Mouse (Mus musculus) myocyte (in vitro differentiated cells): ENCODE results near the gene Serac1. TPM values are rescaled to one million over a fixed set of nuclear protein-coding genes. Genes with fewer than 3 reads are reported as not detected.

Experiments
- H3K27me3 ChIP-seq: one replicate; pipeline ENCODE4 v1.6.1; 2011; ENCODE audit not compliant: control insufficient read depth, insufficient read depth, insufficient read length
- H3K36me3 ChIP-seq: one replicate; pipeline ENCODE4 v1.6.1; 2011; ENCODE audit not compliant: control insufficient read depth, insufficient read depth
- H3K4me2 ChIP-seq: one replicate; pipeline ENCODE4 v1.6.1; 2011; ENCODE audit warnings: low read depth, control low read depth
- H3K4me3 ChIP-seq: one replicate; pipeline ENCODE4 v1.5.1; 2011; ENCODE audit warnings: mild to moderate bottlenecking, control low read depth, moderate library complexity
- H3K79me2 ChIP-seq: one replicate; pipeline ENCODE4 v1.6.1; 2011; ENCODE audit not compliant: control insufficient read depth, insufficient read depth
- H3ac ChIP-seq: one replicate; pipeline ENCODE4 v1.6.1; 2011; ENCODE audit not compliant: control insufficient read depth, insufficient read length
- CEBPB ChIP-seq: IDR thresholded peaks from 2 replicates; pipeline ENCODE4 v1.6.1; 2011; ENCODE audit warnings: mild to moderate bottlenecking, moderate library complexity; ENCODE audit not compliant: poor library complexity, insufficient read depth, severe bottlenecking
- E2F4 ChIP-seq: IDR thresholded peaks from one replicate; pipeline ENCODE4 v1.6.1; 2011; ENCODE audit warnings: mild to moderate bottlenecking, control low read depth, moderate library complexity; ENCODE audit not compliant: insufficient read depth
- MAX ChIP-seq: IDR thresholded peaks from one replicate; pipeline ENCODE4 v1.6.1; 2011; ENCODE audit warnings: low read depth, mild to moderate bottlenecking, control low read depth
- MYOD1 ChIP-seq, 3 experiments: IDR thresholded peaks; one replicate each; pipeline ENCODE4 v1.6.1; 2011; ENCODE audit warnings: control low read depth in 2 of 3, low read depth in 2 of 3, mild to moderate bottlenecking in 2 of 3, moderate library complexity in 1 of 3; ENCODE audit not compliant: insufficient read length in 2 of 3, control insufficient read depth in 1 of 3
- MYOG ChIP-seq, 3 experiments: IDR thresholded peaks; one replicate each; pipeline ENCODE4 v1.6.1; 2011; ENCODE audit warnings: control low read depth in 2 of 3, low read depth in 2 of 3, mild to moderate bottlenecking in 2 of 3; ENCODE audit not compliant: insufficient read length in 2 of 3, control insufficient read depth in 1 of 3, insufficient read depth in 1 of 3
- POLR2A ChIP-seq: IDR thresholded peaks from one replicate; pipeline ENCODE4 v1.6.1; 2011; ENCODE audit warnings: low read depth, mild to moderate bottlenecking, control low read depth, moderate library complexity; ENCODE audit not compliant: insufficient read length
- POLR2AphosphoS2 ChIP-seq: IDR thresholded peaks from one replicate; pipeline ENCODE4 v1.6.1; 2011; ENCODE audit warnings: low read depth, control low read depth; ENCODE audit not compliant: insufficient read length
- REST ChIP-seq: IDR thresholded peaks from one replicate; pipeline ENCODE4 v1.6.1; 2011; ENCODE audit warnings: mild to moderate bottlenecking, control low read depth, moderate library complexity; ENCODE audit not compliant: insufficient read depth, insufficient read length
- SRF ChIP-seq: IDR thresholded peaks from one replicate; pipeline ENCODE4 v1.6.1; 2011; ENCODE audit warnings: low read depth; ENCODE audit not compliant: control insufficient read depth, insufficient read length
- TCF12 ChIP-seq: IDR thresholded peaks from one replicate; pipeline ENCODE4 v1.6.1; 2011; ENCODE audit warnings: mild to moderate bottlenecking, control low read depth; ENCODE audit not compliant: poor library complexity, insufficient read depth, severe bottlenecking
- TCF3 ChIP-seq: IDR thresholded peaks from one replicate; pipeline ENCODE4 v1.6.1; 2011; ENCODE audit warnings: low read depth, control low read depth; ENCODE audit not compliant: insufficient read length
- USF1 ChIP-seq: IDR thresholded peaks from one replicate; pipeline ENCODE4 v1.6.1; 2011; ENCODE audit warnings: low read depth, mild to moderate bottlenecking, control low read depth, moderate library complexity
- polyA plus RNA-seq: library from polyadenylated mRNA; unstranded; fragments of >200 nt; fragmentation: generic; extraction: Trizol; gene quantifications from one replicate; pipeline ENCODE4 v1.2.1, GENCODE M21; 2012; ENCODE audit warnings: missing spikeins

Gene Serac1
- polyA plus RNA-seq, 1 experiment: 3.5 TPM

DNA sequence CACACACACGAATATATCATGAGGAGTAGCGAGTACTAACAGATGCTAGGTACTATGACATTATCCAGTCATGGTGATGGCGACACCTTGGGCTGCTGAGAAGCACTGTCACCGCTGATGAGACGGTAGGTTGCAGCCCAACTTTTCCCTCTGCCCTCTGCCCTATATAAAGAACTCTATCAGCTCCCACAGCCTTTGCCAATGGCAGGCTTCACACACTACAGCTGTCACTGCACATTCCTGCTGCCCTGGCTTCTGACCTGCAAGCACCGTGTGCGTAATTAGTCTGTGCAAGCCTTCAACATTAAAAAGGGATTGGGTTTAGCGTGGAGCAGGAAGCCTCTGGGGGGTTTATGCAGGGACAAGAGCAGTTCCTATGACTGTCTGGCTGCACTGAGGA, 16.7 kb downstream of the Serac1 start:
- Histone ChIP-seq H3ac (no peak overlapping the region), H3K27me3 (no peaks in the 10 kb centered on the region), H3K4me3 (no peak overlapping the region), H3K4me2 (no peak overlapping the region), H3K36me3 (peaks cover 21% of the 10 kb centered on the region), H3K79me2 (no peaks in the 10 kb centered on the region)
- TF ChIP-seq MYOG (IDR thresholded peaks at IDR 0.05; ENCODE audit: control insufficient read depth in 1 of 3, insufficient read depth in 1 of 3, insufficient read length in 2 of 3, low read depth in 2 of 3): peak in 2 of 3 experiments; percentile 82 to 89
- peak in 2 of 3 experiments; percentile 83 to 86 for TF ChIP-seq MYOD1 (IDR thresholded peaks at IDR 0.05; ENCODE audit: control insufficient read depth in 1 of 3, insufficient read length in 2 of 3, low read depth in 2 of 3)
- no peak for TF ChIP-seq E2F4

- H3K79me2 ChIP-seq: no peaks in the 10 kb centered on the region
- peaks cover 17% of the 10 kb centered on the region for H3K36me3 ChIP-seq
- H3ac ChIP-seq: no peak overlapping the region
- no peaks in the 10 kb centered on the region for H3K27me3 ChIP-seq
- TF ChIP-seq MYOG (IDR thresholded peaks at IDR 0.05; ENCODE audit: control insufficient read depth in 1 of 3, insufficient read depth in 1 of 3, insufficient read length in 2 of 3, low read depth in 2 of 3): no peak
- TF ChIP-seq REST: no peak
- no peak for TF ChIP-seq MAX
- TF ChIP-seq POLR2A: no peak
- TF ChIP-seq TCF12: no peak
- TF ChIP-seq TCF3: no peak
- TF ChIP-seq E2F4: no peak
- TF ChIP-seq USF1: no peak
- TF ChIP-seq SRF: no peak
- TF ChIP-seq MYOD1 (IDR thresholded peaks at IDR 0.05; ENCODE audit: control insufficient read depth in 1 of 3, insufficient read length in 2 of 3, low read depth in 2 of 3): no peak
- TF ChIP-seq CEBPB: no peak
- TF ChIP-seq POLR2AphosphoS2: no peak
- no peak overlapping the region for H3K4me3 ChIP-seq
- H3K4me2 ChIP-seq: peak overlapping the region; percentile 45
Measured at GRCm38 (mm10) chr17:6054934-6055355, 24.6 kb downstream of the Serac1 start.

DNA sequence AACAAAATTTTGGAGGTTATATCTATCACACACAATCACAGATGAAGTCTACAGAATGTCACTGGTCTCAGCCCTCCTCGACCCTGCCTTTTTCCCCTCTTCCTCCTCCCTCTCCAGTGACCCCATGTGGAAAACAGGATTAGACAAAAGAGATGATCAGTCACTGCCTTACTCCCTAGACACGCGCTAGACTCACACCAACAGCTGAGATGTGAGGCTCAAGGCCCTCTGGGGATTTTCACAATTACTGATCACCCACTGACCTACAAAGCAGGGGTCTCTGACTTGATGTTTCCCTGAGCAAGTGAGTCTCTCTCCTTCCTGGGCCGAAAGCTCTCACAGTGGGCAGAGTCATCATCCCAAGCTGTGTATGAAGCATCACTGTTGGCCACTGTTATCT, 26.7 kb downstream of the Serac1 start:
- Histone ChIP-seq H3K4me3 (no peak overlapping the region), H3K79me2 (no peaks in the 10 kb centered on the region), H3K4me2 (no peak overlapping the region), H3K36me3 (peaks cover 10% of the 10 kb centered on the region), H3K27me3 (no peaks in the 10 kb centered on the region), H3ac (no peak overlapping the region)
- TF ChIP-seq POLR2AphosphoS2: no peak
- TF ChIP-seq MAX: no peak
- TF ChIP-seq CEBPB: no peak
- no peak for TF ChIP-seq TCF12
- no peak for TF ChIP-seq SRF
- no peak for TF ChIP-seq USF1
- TF ChIP-seq REST: no peak
- no peak for TF ChIP-seq MYOG (IDR thresholded peaks at IDR 0.05; ENCODE audit: control insufficient read depth in 1 of 3, insufficient read depth in 1 of 3, insufficient read length in 2 of 3, low read depth in 2 of 3)
- no peak for TF ChIP-seq TCF3
- no peak for TF ChIP-seq E2F4
- TF ChIP-seq MYOD1 (IDR thresholded peaks at IDR 0.05; ENCODE audit: control insufficient read depth in 1 of 3, insufficient read length in 2 of 3, low read depth in 2 of 3): no peak

DNA sequence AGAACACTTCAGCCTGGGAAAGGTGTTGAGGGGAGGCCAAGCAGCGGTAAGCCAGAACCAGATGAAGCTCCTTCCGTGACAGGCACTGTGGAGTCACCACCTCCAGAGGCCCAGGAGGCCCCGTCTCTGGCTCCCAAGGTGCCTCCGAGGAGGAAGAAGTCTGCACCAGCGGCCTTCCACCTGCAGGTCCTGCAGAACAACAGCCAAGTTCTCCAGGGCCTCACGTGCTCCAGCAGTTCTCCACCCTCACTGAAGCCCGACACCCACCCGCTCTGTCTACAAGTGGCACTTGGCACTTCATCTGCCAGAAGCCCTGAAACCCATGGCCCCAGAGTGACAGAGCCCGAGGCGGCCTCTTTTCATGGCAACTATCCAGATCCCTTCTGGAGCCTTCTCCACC, 42.0 kb downstream of the Serac1 start:
- H3ac ChIP-seq: no peak overlapping the region
- H3K4me3 ChIP-seq: no peak overlapping the region
- no peaks in the 10 kb centered on the region for H3K27me3 ChIP-seq
- TF ChIP-seq CEBPB (no peak), REST (no peak), TCF3 (no peak), MAX (no peak), POLR2A (no peak), MYOG (IDR thresholded peaks at IDR 0.05; ENCODE audit: control insufficient read depth in 1 of 3, insufficient read depth in 1 of 3, insufficient read length in 2 of 3, low read depth in 2 of 3) (no peak), E2F4 (no peak), MYOD1 (IDR thresholded peaks at IDR 0.05; ENCODE audit: control insufficient read depth in 1 of 3, insufficient read length in 2 of 3, low read depth in 2 of 3) (no peak), SRF (no peak), TCF12 (no peak), USF1 (no peak)
- no peak overlapping the region for H3K4me2 ChIP-seq
- no peaks in the 10 kb centered on the region for H3K79me2 ChIP-seq
- H3K36me3 ChIP-seq: peaks cover 76% of the 10 kb centered on the region

GRCm38 (mm10) chr17:6036872-6037271, 42.7 kb downstream of the Serac1 start:
- no peaks in the 10 kb centered on the region for H3K79me2 ChIP-seq
- H3K4me3 ChIP-seq: no peak overlapping the region
- H3K4me2 ChIP-seq: no peak overlapping the region
- peaks cover 74% of the 10 kb centered on the region for H3K36me3 ChIP-seq
- H3K27me3 ChIP-seq: no peaks in the 10 kb centered on the region
- no peak for TF ChIP-seq TCF12
- no peak for TF ChIP-seq MYOD1 (IDR thresholded peaks at IDR 0.05; ENCODE audit: control insufficient read depth in 1 of 3, insufficient read length in 2 of 3, low read depth in 2 of 3)
- TF ChIP-seq MAX: no peak
- no peak for TF ChIP-seq USF1
- TF ChIP-seq SRF: no peak
- no peak for TF ChIP-seq MYOG (IDR thresholded peaks at IDR 0.05; ENCODE audit: control insufficient read depth in 1 of 3, insufficient read depth in 1 of 3, insufficient read length in 2 of 3, low read depth in 2 of 3)
- TF ChIP-seq REST: no peak
- no peak for TF ChIP-seq CEBPB
- TF ChIP-seq TCF3: no peak
- H3ac ChIP-seq: no peak overlapping the region
